Mouse (Mus musculus): ENCODE measurements around the gene Ergic2.

DNA sequence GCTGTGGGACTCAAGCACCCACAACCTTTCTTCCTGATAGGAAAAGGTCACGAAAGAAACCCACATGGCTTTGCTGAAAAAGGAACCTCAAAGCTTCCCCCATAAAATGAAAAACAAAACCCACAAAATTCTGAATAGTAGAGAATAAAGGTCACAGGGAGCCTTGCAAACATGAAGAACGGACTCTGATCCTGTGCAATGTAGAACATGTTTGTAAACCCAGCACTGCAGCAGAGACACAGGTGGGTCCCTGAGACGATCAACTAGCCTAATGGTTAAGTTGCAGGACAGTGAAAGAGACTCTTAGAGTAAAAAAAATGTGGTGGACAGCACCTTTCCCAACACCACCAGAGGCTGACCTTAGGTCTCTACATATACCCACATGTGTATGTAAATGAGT is 12.4 kb downstream of the Ergic2 start:
- TF ChIP-seq CTCF (IDR thresholded peaks at IDR 0.05), result no peak
- TF ChIP-seq POLR2A (IDR thresholded peaks at IDR 0.05; ENCODE audit: insufficient read depth, low read depth, low read length), result no peak
- no peak for TF ChIP-seq EP300 (IDR thresholded peaks at IDR 0.05; ENCODE audit: insufficient read depth, low read depth, low read length)
